Mouse (Mus musculus) ES-Bruce4 (cell line): ENCODE measurements around the gene Zcchc24.

ENCODE experiments used
- CTCF ChIP-seq: IDR thresholded peaks from one replicate; pipeline ENCODE4 v1.8.1; 2011; ENCODE audit warnings: low read depth, low read length
- EP300 ChIP-seq: IDR thresholded peaks from 2 replicates; pipeline ENCODE4 v1.6.1; 2011; ENCODE audit warnings: low read depth, low read length; ENCODE audit not compliant: insufficient read depth

GRCm38 (mm10) chr14:25769626-25770306, 927 bp upstream of the Zcchc24 start:
- TF ChIP-seq CTCF (no peak), EP300 (no peak)
